Mouse (Mus musculus): Measurements from ENCODE around the gene B230118H07Rik. TPM values are rescaled to one million over a fixed set of nuclear protein-coding genes. Genes with fewer than 3 reads are reported as not detected.

B230118H07Rik gene
- total and polyA plus RNA-seq, 3 experiments: 22.4 to 30.6 TPM; not detected in 1

- TF ChIP-seq KAT2A (conservative IDR thresholded peaks at IDR 0.05; ENCODE audit: low read depth, low read length): no peak
- TF ChIP-seq CTCF (IDR thresholded peaks at IDR 0.05 in 2 of 3, conservative IDR thresholded peaks at IDR 0.05 in 1 of 3; ENCODE audit: control insufficient read depth in 1 of 3, insufficient read depth in 1 of 3, low read depth in 2 of 3, low read length in 3 of 3, poor library complexity in 1 of 3, severe bottlenecking in 1 of 3): no peak
- no peaks in the 10 kb centered on the region for H3K4me1 ChIP-seq (ENCODE audit: control insufficient read depth in 1 of 2, insufficient read depth in 2 of 2, low read length in 2 of 2)
- H3K27ac ChIP-seq (ENCODE audit: control insufficient read depth, low read depth, low read length): no peak overlapping the region
- no peaks in the 10 kb centered on the region for H3K36me3 ChIP-seq (ENCODE audit: control insufficient read depth in 1 of 2, insufficient read depth in 2 of 2, low read length in 2 of 2)
- H3K79me2 ChIP-seq (ENCODE audit: control insufficient read depth, insufficient read depth, low read length, poor library complexity): no peaks in the 10 kb centered on the region
- DNase-seq (ENCODE audit: low read depth, low spot score): no peak
- H3K27me3 ChIP-seq (ENCODE audit: control insufficient read depth in 1 of 2, insufficient read depth in 2 of 2, low read length in 2 of 2): no peaks in the 10 kb centered on the region
- H3K9ac ChIP-seq (ENCODE audit: control insufficient read depth, low read depth, low read length, poor library complexity, severe bottlenecking): no peak overlapping the region
- H3K4me3 ChIP-seq (ENCODE audit: control insufficient read depth in 1 of 2, insufficient read depth in 1 of 2, low read depth in 2 of 2, low read length in 2 of 2): no peak overlapping the region
- H3K9me3 ChIP-seq (replicated peaks; ENCODE audit: insufficient read depth, low read length): no peaks in the 10 kb centered on the region
Measured at GRCm38 (mm10) chr2:101553851-101554250, 95.5 kb downstream of the B230118H07Rik start.

DNA sequence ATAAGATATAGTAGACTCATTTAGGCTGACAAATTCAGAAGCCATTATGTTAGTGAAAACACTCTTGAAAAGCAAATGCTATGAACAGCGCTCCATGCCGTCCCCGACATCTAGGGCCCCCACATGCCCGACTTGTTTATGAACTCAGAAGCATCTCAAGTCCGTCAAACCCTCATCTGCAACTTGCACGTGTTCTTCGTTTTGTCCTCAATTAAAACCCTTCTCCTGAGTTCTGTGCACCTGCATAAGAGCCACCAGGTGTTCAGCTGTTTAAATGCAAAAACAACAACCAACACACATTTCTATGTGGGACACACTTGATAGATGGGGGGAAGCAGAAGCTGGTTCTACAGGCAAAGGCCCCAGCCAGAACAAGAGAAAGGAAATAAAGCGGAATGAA, 97.0 kb downstream of the B230118H07Rik start:
- no peaks in the 10 kb centered on the region for H3K79me2 ChIP-seq (ENCODE audit: control insufficient read depth, insufficient read depth, low read length, poor library complexity)
- no peak for TF ChIP-seq MXI1 (IDR thresholded peaks at IDR 0.05; ENCODE audit: low read depth, low read length)
- TF ChIP-seq ETS1 (IDR thresholded peaks at IDR 0.05; ENCODE audit: low read depth, low read length): no peak
- TF ChIP-seq POLR2AphosphoS2 (IDR thresholded peaks at IDR 0.05; ENCODE audit: low read length): no peak
- TF ChIP-seq JUND (IDR thresholded peaks at IDR 0.05; ENCODE audit: low read depth, low read length): no peak
- no peak for TF ChIP-seq POLR2A (IDR thresholded peaks at IDR 0.05; ENCODE audit: control insufficient read depth in 1 of 2, insufficient read depth in 1 of 2, low read depth in 1 of 2, low read length in 2 of 2, poor library complexity in 1 of 2)
- no peak for TF ChIP-seq GABPA (IDR thresholded peaks at IDR 0.05; ENCODE audit: low read depth, low read length)
- no peaks in the 10 kb centered on the region for H3K36me3 ChIP-seq (ENCODE audit: control insufficient read depth in 1 of 2, insufficient read depth in 2 of 2, low read length in 2 of 2)
- no peak overlapping the region for H3K4me3 ChIP-seq (ENCODE audit: control insufficient read depth in 1 of 2, insufficient read depth in 1 of 2, low read depth in 2 of 2, low read length in 2 of 2)
- no peak for DNase-seq (ENCODE audit: low read depth, low spot score)
- H3K4me1 ChIP-seq (ENCODE audit: control insufficient read depth in 1 of 2, insufficient read depth in 2 of 2, low read length in 2 of 2): no peaks in the 10 kb centered on the region
- H3K9me3 ChIP-seq (replicated peaks; ENCODE audit: insufficient read depth, low read length): no peaks in the 10 kb centered on the region
- H3K27ac ChIP-seq (ENCODE audit: control insufficient read depth, low read depth, low read length): no peak overlapping the region
- H3K27me3 ChIP-seq (ENCODE audit: control insufficient read depth in 1 of 2, insufficient read depth in 2 of 2, low read length in 2 of 2): no peaks in the 10 kb centered on the region
- no peak overlapping the region for H3K9ac ChIP-seq (ENCODE audit: control insufficient read depth, low read depth, low read length, poor library complexity, severe bottlenecking)

DNA sequence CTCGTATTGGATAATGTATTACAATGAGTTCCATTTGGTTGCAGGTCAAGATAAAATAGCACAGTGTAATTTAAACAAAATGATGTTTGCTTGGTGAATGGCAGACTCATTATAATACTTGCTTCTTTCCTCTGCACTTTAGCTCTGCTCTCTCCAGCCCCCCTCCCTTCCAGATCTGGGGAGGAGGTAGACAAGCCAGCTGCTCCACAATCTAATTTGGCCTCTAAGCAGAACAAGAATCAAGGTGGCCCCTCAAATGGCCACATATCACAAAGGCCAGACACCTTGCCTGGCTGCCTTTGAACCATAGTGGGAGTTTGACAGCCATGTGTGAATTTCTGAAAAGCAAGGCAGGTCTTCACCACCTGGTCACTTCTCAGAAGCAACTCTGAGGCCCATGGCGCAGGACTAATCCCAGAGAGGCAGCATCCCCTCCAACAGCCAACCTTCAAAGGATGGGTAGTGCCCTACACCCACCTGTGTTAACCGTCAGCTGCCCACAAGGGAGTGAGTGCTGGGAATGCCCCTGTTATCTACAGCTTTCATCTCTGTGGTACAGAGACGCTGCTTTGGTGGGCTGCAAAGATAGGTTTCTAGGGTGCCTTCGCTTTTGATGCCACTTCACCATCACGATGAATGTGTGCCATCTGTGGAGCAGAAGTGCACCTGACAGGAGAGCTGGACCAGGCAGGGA, 98.2 kb downstream of the B230118H07Rik start:
- no peaks in the 10 kb centered on the region for H3K4me1 ChIP-seq (ENCODE audit: control insufficient read depth in 1 of 2, insufficient read depth in 2 of 2, low read length in 2 of 2)
- no peak overlapping the region for H3K27ac ChIP-seq (ENCODE audit: control insufficient read depth, low read depth, low read length)
- H3K9ac ChIP-seq (ENCODE audit: control insufficient read depth, low read depth, low read length, poor library complexity, severe bottlenecking): no peak overlapping the region
- no peaks in the 10 kb centered on the region for H3K9me3 ChIP-seq (replicated peaks; ENCODE audit: insufficient read depth, low read length)
- H3K4me3 ChIP-seq (ENCODE audit: control insufficient read depth in 1 of 2, insufficient read depth in 1 of 2, low read depth in 2 of 2, low read length in 2 of 2): no peak overlapping the region
- no peaks in the 10 kb centered on the region for H3K36me3 ChIP-seq (ENCODE audit: control insufficient read depth in 1 of 2, insufficient read depth in 2 of 2, low read length in 2 of 2)
- no peak for DNase-seq (ENCODE audit: low read depth, low spot score)
- no peaks in the 10 kb centered on the region for H3K79me2 ChIP-seq (ENCODE audit: control insufficient read depth, insufficient read depth, low read length, poor library complexity)
- no peaks in the 10 kb centered on the region for H3K27me3 ChIP-seq (ENCODE audit: control insufficient read depth in 1 of 2, insufficient read depth in 2 of 2, low read length in 2 of 2)
- no peak for TF ChIP-seq POLR2A (IDR thresholded peaks at IDR 0.05; ENCODE audit: control insufficient read depth in 1 of 2, insufficient read depth in 1 of 2, low read depth in 1 of 2, low read length in 2 of 2, poor library complexity in 1 of 2)
- TF ChIP-seq ZMIZ1 (IDR thresholded peaks at IDR 0.05; ENCODE audit: low read depth, low read length): no peak
- TF ChIP-seq HCFC1 (IDR thresholded peaks at IDR 0.05; ENCODE audit: low read depth, low read length): no peak
- no peak for TF ChIP-seq CTCF (IDR thresholded peaks at IDR 0.05 in 2 of 3, conservative IDR thresholded peaks at IDR 0.05 in 1 of 3; ENCODE audit: control insufficient read depth in 1 of 3, insufficient read depth in 1 of 3, low read depth in 2 of 3, low read length in 3 of 3, poor library complexity in 1 of 3, severe bottlenecking in 1 of 3)
- TF ChIP-seq EP300 (IDR thresholded peaks at IDR 0.05; ENCODE audit: low read depth in 1 of 2, low read length in 2 of 2): no peak
- no peak for TF ChIP-seq RAD21 (IDR thresholded peaks at IDR 0.05; ENCODE audit: low read depth, low read length)
- no peak for TF ChIP-seq NRF1 (IDR thresholded peaks at IDR 0.05; ENCODE audit: insufficient read depth, low read depth, low read length, poor library complexity, severe bottlenecking)
- TF ChIP-seq MYC (IDR thresholded peaks at IDR 0.05; ENCODE audit: low read depth, low read length): no peak
- TF ChIP-seq CHD2 (IDR thresholded peaks at IDR 0.05; ENCODE audit: low read length): no peak
- no peak for TF ChIP-seq GABPA (IDR thresholded peaks at IDR 0.05; ENCODE audit: low read depth, low read length)
- TF ChIP-seq MAX (IDR thresholded peaks at IDR 0.05; ENCODE audit: low read length): no peak
- no peak for TF ChIP-seq KAT2A (conservative IDR thresholded peaks at IDR 0.05; ENCODE audit: low read depth, low read length)
